Mouse (Mus musculus): ENCODE measurements around the gene Dzank1.

The Dzank1 gene

GRCm38 (mm10) chr2:144526981-144527820 lies at the start of gene Dzank1, which contains the start of gene Polr3f:
Gene Dzank1, minus strand, starts transcription at chr2:144527414.
Gene Polr3f, plus strand, starts transcription at chr2:144527718.
- DNase-seq (ENCODE audit: low read depth, low spot score), result peak; percentile 96

DNA sequence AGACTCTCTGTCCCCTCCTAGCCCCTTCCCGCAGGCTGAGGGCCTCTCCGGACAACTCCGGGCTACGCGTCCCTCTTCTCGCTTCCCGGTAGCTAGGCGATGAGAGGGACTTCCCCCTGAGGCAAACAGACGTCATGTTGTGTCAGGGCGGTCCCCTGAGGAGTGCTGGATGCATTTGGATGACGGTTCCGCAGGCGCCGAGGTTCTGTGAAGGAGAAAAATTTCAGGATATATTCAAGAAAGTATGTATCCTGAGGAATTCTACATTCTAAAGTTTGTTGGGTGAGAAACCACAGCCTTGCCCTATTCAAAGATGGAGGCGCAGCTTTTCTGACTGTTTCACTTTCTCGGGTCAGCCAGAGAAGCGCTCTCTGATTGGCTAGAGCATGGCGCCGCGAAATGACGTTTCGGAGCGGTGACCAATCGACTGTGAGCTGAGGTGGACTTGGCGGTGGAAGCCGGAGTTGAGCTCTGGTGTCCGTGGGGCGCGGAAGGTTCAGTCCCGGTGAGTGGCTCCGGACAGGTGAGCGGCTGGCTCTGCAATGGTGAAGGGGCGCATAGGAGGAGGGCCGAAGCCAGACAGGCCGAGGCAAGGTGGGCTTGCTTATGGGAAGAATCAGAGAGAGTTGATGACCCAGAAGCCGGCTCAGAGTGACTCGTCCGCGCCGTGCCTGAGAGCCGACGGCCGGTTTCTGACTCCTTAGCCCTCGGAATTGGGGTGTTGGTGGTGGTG lies 28.8 kb upstream of the Dzank1 start, which contains the start of gene Sec23b:
Gene Sec23b, plus strand, starts transcription at position 410 of the 733 bp plus-strand sequence.
- DNase-seq (ENCODE audit: low read depth, low spot score), result peak; percentile 96

- DNase-seq (ENCODE audit: low read depth, low spot score), result peak; percentile 10
Measured at GRCm38 (mm10) chr2:144555286-144555819, 28.1 kb upstream of the Dzank1 start.

DNA sequence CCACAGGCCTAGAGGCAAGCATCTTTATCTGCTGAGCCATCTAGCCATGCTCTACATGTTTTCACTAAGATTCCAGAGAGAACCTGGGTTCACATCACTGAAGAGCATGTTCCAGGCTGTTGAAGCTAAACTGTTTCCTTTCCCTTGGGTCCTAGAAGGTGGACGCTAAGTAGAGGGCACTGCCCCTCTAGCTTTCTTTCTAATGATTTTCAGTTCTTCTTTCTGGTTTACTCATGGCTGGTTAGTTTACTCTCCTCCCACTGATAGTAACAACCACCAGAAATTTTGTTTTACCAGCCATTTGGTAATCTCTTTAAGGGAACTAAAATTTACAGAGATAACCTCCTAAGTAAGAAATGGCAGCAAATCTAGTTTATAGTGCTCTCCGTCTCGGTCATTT lies 26.7 kb upstream of the Dzank1 start:
- DNase-seq (ENCODE audit: low read depth, low spot score), result no peak

GRCm38 (mm10) chr2:144550529-144550928 lies 23.3 kb upstream of the Dzank1 start, which contains the start of gene Rbbp9:
Gene Rbbp9, minus strand, starts transcription at chr2:144550869.
- DNase-seq (ENCODE audit: low read depth, low spot score), result peak; percentile 90

DNA sequence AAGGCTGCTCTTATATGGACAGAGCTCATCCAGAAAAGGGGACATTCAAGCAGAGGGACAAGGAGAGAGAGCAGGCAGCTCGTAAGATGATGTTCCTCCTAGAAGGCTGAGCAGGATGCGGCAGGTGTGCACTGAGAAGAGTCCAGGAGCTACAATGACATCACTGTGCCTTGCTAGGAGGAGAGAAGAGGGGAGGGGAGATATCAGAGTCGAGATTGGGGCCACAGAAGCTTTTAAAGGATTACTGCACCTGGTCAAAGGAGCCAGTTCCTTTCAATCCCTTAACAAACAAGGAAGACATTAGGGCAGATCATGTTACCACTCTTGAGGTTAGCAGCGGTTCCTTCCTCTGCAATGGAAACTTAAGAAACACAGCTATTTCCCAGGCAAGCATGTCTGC lies 20.3 kb upstream of the Dzank1 start:
- no peak for DNase-seq (ENCODE audit: low read depth, low spot score)

DNA sequence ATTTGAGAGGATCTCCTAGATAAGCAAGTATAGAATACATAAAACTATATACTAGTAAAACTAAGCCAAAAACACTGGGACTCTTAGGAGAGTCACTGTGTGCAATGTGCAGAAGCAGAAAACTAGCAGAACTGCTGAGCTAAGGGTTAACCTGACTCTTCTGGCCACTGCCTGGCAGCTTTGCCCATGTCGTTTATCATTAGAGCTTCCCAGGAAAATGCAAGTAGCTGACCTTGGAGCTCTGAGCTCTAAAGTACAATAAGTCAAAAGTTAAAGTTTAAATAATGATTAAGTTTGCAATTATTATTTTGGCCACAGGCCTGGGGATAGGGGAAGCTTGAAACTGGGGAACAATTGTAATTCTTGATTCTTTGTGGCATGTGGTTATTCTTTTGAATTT lies 18.3 kb upstream of the Dzank1 start:
- no peak for DNase-seq (ENCODE audit: low read depth, low spot score)

DNA sequence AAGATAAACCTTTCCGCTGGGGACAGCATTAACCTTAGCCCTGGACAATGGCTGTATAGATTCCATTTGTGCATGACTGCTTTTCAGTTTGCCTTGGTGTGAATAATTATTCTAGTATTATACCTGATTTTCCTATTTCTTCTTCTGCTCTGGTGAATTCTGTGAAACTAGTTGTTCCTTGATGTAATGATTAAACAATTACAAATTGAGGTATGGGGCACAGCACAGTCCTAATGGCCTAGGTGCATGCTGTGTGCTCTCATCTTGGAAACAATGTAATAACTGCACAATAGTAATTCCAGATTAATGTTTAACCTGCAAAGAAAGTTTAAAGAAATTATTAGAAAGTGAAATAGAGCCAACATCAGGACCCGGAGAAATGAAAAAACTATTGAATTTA lies 17.8 kb upstream of the Dzank1 start:
- no peak for DNase-seq (ENCODE audit: low read depth, low spot score)

DNA sequence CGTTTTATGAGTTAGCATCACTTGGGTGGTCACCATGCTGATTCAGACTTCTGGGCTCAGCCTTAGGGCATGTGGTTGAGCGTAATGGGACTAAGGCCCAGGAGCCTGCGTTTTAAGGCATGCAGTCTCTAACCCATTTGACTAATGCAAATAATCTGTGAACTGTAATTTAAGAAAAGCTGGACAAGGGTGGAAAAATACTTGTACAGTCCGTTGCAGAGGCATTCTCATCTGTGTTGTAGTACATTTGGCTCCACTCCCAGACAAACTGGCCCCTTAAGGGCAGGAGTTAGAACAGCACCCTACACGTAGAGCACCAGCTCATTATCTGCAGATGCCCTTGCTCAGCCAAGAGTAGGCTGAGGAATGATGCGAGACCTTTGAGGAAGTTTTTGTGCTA lies 17.4 kb upstream of the Dzank1 start:
- no peak for DNase-seq (ENCODE audit: low read depth, low spot score)

GRCm38 (mm10) chr2:144543670-144544069 lies 16.5 kb upstream of the Dzank1 start:
- no peak for DNase-seq (ENCODE audit: low read depth, low spot score)

- DNase-seq (ENCODE audit: low read depth, low spot score), result no peak
Measured at GRCm38 (mm10) chr2:144541246-144541645, 14.0 kb upstream of the Dzank1 start.

DNA sequence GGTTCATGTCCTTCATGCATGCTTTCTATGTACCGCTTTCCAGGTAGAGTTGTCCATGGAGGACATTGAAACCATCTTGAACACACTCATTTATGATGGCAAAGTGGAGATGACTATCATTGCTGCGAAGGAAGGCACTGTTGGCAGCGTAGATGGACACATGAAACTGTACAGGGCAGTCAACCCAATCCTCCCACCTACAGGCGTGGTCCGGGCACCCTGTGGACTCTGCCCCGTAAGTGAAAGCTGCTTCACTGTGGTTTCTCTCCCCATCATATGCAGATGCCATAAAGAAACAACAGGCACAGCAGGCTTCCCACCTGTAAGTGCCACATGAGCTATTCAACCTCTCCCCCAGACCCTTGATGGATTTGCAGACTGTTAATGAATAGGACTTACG lies 9.9 kb upstream of the Dzank1 start:
- DNase-seq (ENCODE audit: low read depth, low spot score), result no peak

- no peak for DNase-seq (ENCODE audit: low read depth, low spot score)
Measured at GRCm38 (mm10) chr2:144527821-144528174, 584 bp upstream of the Dzank1 start.

DNA sequence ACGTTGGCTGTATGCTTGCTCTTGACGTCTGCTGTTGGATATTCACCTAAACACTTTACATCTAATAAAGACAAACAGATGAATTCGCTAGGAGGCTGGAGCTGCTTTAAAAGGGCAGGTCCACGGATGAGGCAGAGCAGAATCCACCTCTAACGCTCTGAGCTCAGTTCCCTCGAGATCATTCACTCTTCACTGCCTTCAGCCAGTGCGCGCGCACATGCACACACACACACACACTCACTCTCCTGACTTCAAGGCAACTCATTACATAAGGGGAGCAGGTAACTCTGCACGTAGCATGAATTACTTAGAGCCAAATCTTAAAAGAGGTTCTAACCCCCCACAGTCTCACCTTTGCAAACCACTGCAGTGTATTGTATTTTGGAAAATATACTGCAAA lies 1.4 kb downstream of the Dzank1 start:
- DNase-seq (ENCODE audit: low read depth, low spot score), result no peak

- DNase-seq (ENCODE audit: low read depth, low spot score), result no peak
Measured at GRCm38 (mm10) chr2:144519772-144520171, 7.4 kb downstream of the Dzank1 start.

GRCm38 (mm10) chr2:144514619-144515018 lies 12.6 kb downstream of the Dzank1 start:
- no peak for DNase-seq (ENCODE audit: low read depth, low spot score)

DNA sequence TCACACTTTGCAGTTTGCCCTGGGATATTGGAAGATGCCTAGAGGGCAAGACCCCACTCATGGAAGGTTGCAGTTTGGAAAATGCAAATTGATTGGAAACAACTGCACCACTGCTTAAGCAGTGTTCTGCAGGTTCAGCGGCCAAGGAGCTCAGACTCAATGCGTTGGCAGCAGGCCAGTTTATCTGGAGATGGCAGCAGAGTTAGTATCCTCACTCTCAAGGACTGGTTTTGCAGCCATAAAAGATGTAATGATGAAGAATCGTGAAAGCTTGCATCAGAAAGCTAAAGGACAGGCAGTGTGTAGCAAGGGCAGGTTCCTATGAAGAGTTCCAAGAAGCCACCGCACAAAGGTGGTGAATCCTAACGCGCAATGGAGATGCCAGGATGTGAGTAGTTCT lies 25.1 kb downstream of the Dzank1 start:
- no peak for DNase-seq (ENCODE audit: low read depth, low spot score)

- no peak for DNase-seq (ENCODE audit: low read depth, low spot score)
Measured at GRCm38 (mm10) chr2:144489342-144489741, 37.9 kb downstream of the Dzank1 start.

- DNase-seq (ENCODE audit: low read depth, low spot score), result no peak
Measured at GRCm38 (mm10) chr2:144487476-144487875, 39.7 kb downstream of the Dzank1 start.

DNA sequence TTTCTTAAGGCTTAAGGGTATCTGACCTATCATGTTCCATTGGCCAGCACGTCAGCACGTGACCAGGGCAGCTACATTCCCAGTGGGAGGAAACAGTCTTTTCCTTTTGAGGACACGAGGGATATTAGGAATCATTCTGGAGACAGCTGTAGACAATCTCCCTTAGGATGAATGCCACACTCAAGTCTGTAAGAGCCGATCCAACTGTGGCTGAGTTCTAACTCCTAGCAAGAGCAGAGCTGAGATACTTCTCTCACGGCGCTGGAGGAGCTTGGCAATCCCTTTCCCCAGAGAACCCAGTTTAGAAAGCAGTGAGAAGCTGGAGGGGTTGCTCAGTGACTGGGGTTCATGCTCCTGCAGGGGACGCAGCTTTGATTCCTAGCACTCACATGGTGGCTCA lies 41.8 kb downstream of the Dzank1 start:
- no peak for DNase-seq (ENCODE audit: low read depth, low spot score)

DNA sequence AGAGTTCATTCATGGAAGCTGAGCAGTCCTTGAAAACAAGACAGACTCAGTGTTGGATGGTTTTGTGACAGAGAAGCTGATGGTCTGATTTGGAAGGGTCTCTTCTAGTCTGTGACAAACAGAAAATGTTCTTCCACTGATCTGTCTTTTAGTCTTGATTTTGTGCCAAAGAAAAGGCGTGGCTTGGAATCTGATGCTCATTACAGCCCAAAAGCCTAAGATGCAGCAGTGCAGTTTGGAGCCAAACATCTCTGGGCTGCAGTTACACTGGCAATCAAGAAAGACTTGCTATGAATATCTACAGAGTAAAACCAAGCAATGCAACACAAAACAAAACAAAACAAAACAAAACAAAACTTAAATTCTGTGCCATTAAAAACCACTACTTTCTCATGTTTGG lies 43.1 kb downstream of the Dzank1 start:
- no peak for DNase-seq (ENCODE audit: low read depth, low spot score)

GRCm38 (mm10) chr2:144479421-144479820 lies 47.8 kb downstream of the Dzank1 start:
- DNase-seq (ENCODE audit: low read depth, low spot score), result no peak

GRCm38 (mm10) chr2:144467203-144467602 lies 60.0 kb downstream of the Dzank1 start:
- DNase-seq (ENCODE audit: low read depth, low spot score), result no peak
